Comparison of ENCODE assay signal across 31 mouse cellular contexts in the genomic region with DNA sequence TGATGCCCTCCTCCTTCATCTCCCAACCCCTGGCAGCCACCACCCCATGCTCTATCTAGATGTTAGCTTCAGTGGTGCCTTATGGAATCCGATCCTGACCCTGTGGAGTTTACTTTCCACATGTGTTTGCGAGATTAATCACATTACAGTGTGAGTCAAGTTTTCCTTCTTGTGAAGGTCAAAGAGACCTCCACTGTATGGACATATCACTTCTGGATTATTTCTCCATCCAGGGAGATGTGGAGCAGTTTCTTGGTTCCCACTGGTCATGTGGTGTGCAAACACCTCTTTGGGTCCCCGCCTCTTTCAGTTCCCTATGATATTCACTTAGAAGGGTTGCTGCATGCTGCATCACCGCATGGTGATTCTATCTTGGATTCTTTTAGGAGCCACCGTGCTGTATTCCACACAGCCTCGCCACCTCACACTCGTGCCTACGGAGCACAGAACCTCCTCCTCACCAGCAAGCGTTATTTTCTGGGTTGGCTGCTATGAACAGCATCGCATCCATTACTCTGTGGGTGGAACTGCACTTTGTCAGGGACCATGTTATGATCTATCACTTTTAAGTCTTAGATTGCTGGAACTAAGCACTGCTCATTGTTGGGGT. TPM values are rescaled to one million over a fixed set of nuclear protein-coding genes. Genes with fewer than 3 reads are reported as not detected.
DNase-seq lines count a peak whose midpoint lies in the region; ATAC-seq lines count a peak whose summit lies in the region.
"Had no signal": no experiment of that assay in that cellular context is flagged by ENCODE, and none has a peak within 500 bp of the region (broad histone marks: within the 10 kb centered on the region; RNA-seq: fewer than 3 reads in every experiment).

No protein-coding gene starts in this region.

- 0 out of 2 replicates have a peak overlapping the region, but pooled peaks have one; percentile 50 for H3K27ac ChIP-seq in liver, embryonic 13.5 days
- no peak overlapping the region for H3K27ac ChIP-seq in liver, embryonic 11.5 days (ENCODE audit: low read depth, low read length)
- H3K27ac ChIP-seq: embryonic facial prominence, embryonic 13.5 days; forebrain, embryonic 13.5 days; hindbrain, embryonic 13.5 days; kidney, embryonic 15.5 days; limb, embryonic 13.5 days; liver, embryonic 14.5 days; neural tube, embryonic 15.5 days; stomach, embryonic 15.5 days had no signal

- no peaks in the 10 kb centered on the region for H3K9me3 ChIP-seq in liver, embryonic 13.5 days (replicated peaks)
- H3K9me3 ChIP-seq in liver, embryonic 11.5 days (ENCODE audit: control insufficient read depth, low read length): peaks cover 3% of the 10 kb centered on the region; the same call in 1 of the 2 replicates
- H3K9me3 ChIP-seq: forebrain, embryonic 13.5 days; hindbrain, embryonic 13.5 days; kidney, embryonic 15.5 days; limb, embryonic 13.5 days; neural tube, embryonic 15.5 days; stomach, embryonic 15.5 days had no signal

- H3K4me2 ChIP-seq in liver, embryonic 13.5 days: no peak overlapping the region
- H3K4me2 ChIP-seq in liver, embryonic 11.5 days: no peak overlapping the region
- H3K4me2 ChIP-seq: embryonic facial prominence, embryonic 13.5 days; forebrain, embryonic 13.5 days; hindbrain, embryonic 13.5 days; kidney, embryonic 15.5 days; limb, embryonic 13.5 days; lung, embryonic 14.5 days; neural tube, embryonic 15.5 days; stomach, embryonic 15.5 days had no signal

- no peaks in the 10 kb centered on the region for H3K27me3 ChIP-seq in liver, embryonic 13.5 days
- no peaks in the 10 kb centered on the region for H3K27me3 ChIP-seq in liver, embryonic 11.5 days (replicated peaks; ENCODE audit: control insufficient read depth, insufficient read depth, low read length)
- H3K27me3 ChIP-seq: embryonic facial prominence, embryonic 13.5 days; forebrain, embryonic 13.5 days; hindbrain, embryonic 13.5 days; limb, embryonic 13.5 days; neural tube, embryonic 15.5 days; stomach, embryonic 15.5 days had no signal

- H3K4me1 ChIP-seq in liver, embryonic 13.5 days (replicated peaks): peaks cover 25% of the 10 kb centered on the region
- H3K4me1 ChIP-seq in liver, embryonic 11.5 days (replicated peaks; ENCODE audit: control insufficient read depth, insufficient read depth, low read length): 0 out of 2 replicates have a peak, but pooled peaks cover 7% of the 10 kb centered on the region
- H3K4me1 ChIP-seq: embryonic facial prominence, embryonic 13.5 days; forebrain, embryonic 13.5 days; hindbrain, embryonic 13.5 days; kidney, embryonic 15.5 days; limb, embryonic 13.5 days; neural tube, embryonic 15.5 days; stomach, embryonic 15.5 days had no signal

- peak; percentile 74 for ATAC-seq in frontal cortex, adult (ENCODE audit: low TSS enrichment)
- no peak for ATAC-seq in liver, embryonic 13.5 days (ENCODE audit: low read depth)
- no peak for ATAC-seq in liver, embryonic 11.5 days (replicated peaks; ENCODE audit: low FRiP score)
- ATAC-seq: activated CD4-positive, CD25-positive, alpha-beta regulatory T cell, adult 4 months; forebrain, embryonic 13.5 days had no signal

- no peak overlapping the region for H3K4me3 ChIP-seq in liver, embryonic 13.5 days (replicated peaks)
- no peak overlapping the region for H3K4me3 ChIP-seq in liver, embryonic 11.5 days (ENCODE audit: low read depth, low read length)
- H3K4me3 ChIP-seq: embryonic facial prominence, embryonic 13.5 days; erythroblast, embryonic 14.5 days; forebrain, embryonic 13.5 days; hindbrain, embryonic 13.5 days; kidney, embryonic 15.5 days; limb, embryonic 13.5 days; neural tube, embryonic 15.5 days; stomach, embryonic 15.5 days had no signal

- no peak for DNase-seq in frontal cortex, postnatal 25 days (ENCODE audit: low spot score in 2 of 2)
- DNase-seq in liver, embryonic 13.5 days: no peak
- no peak for DNase-seq in liver, embryonic 11.5 days (ENCODE audit: low spot score)
- DNase-seq in thymus, postnatal 4 days: peak; percentile 18
- no peak for DNase-seq in thymus, postnatal 0 days (ENCODE audit: low spot score)
- DNase-seq in right cerebral cortex, postnatal 36 days (ENCODE audit: low spot score in 2 of 2): peak; percentile 71 to 73
- no peak for DNase-seq in gastrocnemius, postnatal 14 days
- DNase-seq: adrenal gland, postnatal 10 days; cerebellum, adult 8-10 months; cerebellum, postnatal 36 days; embryo, embryonic 11 days; gastrocnemius, postnatal 25 days; kidney, adult 11 months; kidney, postnatal 36 days; lung, embryonic 14.5 days; lung, postnatal 36 days had no signal

- 77% methylated on average over 10 of the region's 10 CpGs for WGBS in liver, embryonic 13.5 days (ENCODE audit: insufficient replicate concordance)
- 88% methylated on average over 10 of the region's 10 CpGs for WGBS in liver, embryonic 11.5 days

- H3K36me3 ChIP-seq in liver, embryonic 13.5 days: no peaks in the 10 kb centered on the region
- H3K36me3 ChIP-seq in liver, embryonic 11.5 days (ENCODE audit: control insufficient read depth, insufficient read depth, low read length): 0 out of 2 replicates have a peak, but pooled peaks cover 2% of the 10 kb centered on the region
- H3K36me3 ChIP-seq: embryonic facial prominence, embryonic 13.5 days; hindbrain, embryonic 13.5 days; kidney, embryonic 15.5 days; limb, embryonic 13.5 days; neural tube, embryonic 15.5 days; stomach, embryonic 15.5 days had no signal

- no peak overlapping the region for H3K9ac ChIP-seq in liver, embryonic 13.5 days
- H3K9ac ChIP-seq in liver, embryonic 11.5 days (ENCODE audit: low read depth, low read length): no peak overlapping the region
- H3K9ac ChIP-seq: embryonic facial prominence, embryonic 13.5 days; forebrain, embryonic 13.5 days; hindbrain, embryonic 13.5 days; kidney, embryonic 15.5 days; limb, embryonic 13.5 days; liver, embryonic 14.5 days; lung, embryonic 14.5 days; neural tube, embryonic 15.5 days; stomach, embryonic 15.5 days had no signal

- intact Hi-C loops in gastrocnemius, postnatal 14 days (cut with DNase I; ENCODE audit: low total_unique reads): no loop called here

RNA-seq across cellular contexts. Expression of a gene that starts 9.3 kb away (rescaled TPM):
- 4.1 and 5.3 TPM in 2 replicates for polyA plus RNA-seq in liver, embryonic 13.5 days (2015; fragmentation: Nextera tagmentation; extraction: Ambion mirVana)
- 3.5 and 4.0 TPM in 2 replicates for polyA plus RNA-seq in liver, embryonic 11.5 days (2014; fragmentation: Nextera tagmentation; extraction: Ambion mirVana)
- polyA plus RNA-seq in thymus, postnatal 0 days (2015; fragmentation: Nextera tagmentation; extraction: Ambion mirVana): 156 and 158 TPM in 2 replicates
- 10 to 100 TPM; 28.5 to 29.4 TPM for total RNA-seq in gastrocnemius, postnatal 14 days (2021)

RNA-seq across cellular contexts. Expression of a gene that starts 44.1 kb away (rescaled TPM):
- 1.2 and 1.8 TPM in 2 replicates for polyA plus RNA-seq in liver, embryonic 13.5 days (2015; fragmentation: Nextera tagmentation; extraction: Ambion mirVana)
- polyA plus RNA-seq in liver, embryonic 11.5 days (2014; fragmentation: Nextera tagmentation; extraction: Ambion mirVana): 2.4 TPM in 2 replicates
- polyA plus RNA-seq in thymus, postnatal 0 days (2015; fragmentation: Nextera tagmentation; extraction: Ambion mirVana): 1.4 and 2.1 TPM in 2 replicates
- total RNA-seq in gastrocnemius, postnatal 14 days (2021): not detected
- total RNA-seq: gastrocnemius, postnatal 25 days; heart, adult 8-10 months; layer of hippocampus, postnatal 10 days; left cerebral cortex, postnatal 14 days; midbrain, postnatal 0 days had no signal
- polyA plus RNA-seq: erythroblast, embryonic 14.5 days had no signal

Comparison
In these comparisons a context has a peak if more than half of its experiments do, and no peak if none do; other contexts are left out.
1. DNase-seq: peak in thymus, postnatal 4 days (single experiment) and right cerebral cortex, postnatal 36 days (2 of 2); none in frontal cortex, postnatal 25 days (0 of 2), liver, embryonic 13.5 days (single experiment), liver, embryonic 11.5 days (single experiment), thymus, postnatal 0 days (single experiment) and gastrocnemius, postnatal 14 days (single experiment).
2. RNA of a gene that starts 9.3 kb away (polyA plus RNA-seq): 156 to 158 TPM in thymus, postnatal 0 days; 4.1 to 5.3 TPM in liver, embryonic 13.5 days and 3.5 to 4.0 TPM in liver, embryonic 11.5 days; every median in the first group is over 10 times any median in the second.